Mouse (Mus musculus): ENCODE results near the gene Rpgrip1l.

Rpgrip1l gene

GRCm38 (mm10) chr8:91264564-91264963, 48.5 kb downstream of the Rpgrip1l start:
- DNase-seq: no peak

- no peak for DNase-seq
Measured at GRCm38 (mm10) chr8:91263939-91264338, 49.1 kb downstream of the Rpgrip1l start.

DNA sequence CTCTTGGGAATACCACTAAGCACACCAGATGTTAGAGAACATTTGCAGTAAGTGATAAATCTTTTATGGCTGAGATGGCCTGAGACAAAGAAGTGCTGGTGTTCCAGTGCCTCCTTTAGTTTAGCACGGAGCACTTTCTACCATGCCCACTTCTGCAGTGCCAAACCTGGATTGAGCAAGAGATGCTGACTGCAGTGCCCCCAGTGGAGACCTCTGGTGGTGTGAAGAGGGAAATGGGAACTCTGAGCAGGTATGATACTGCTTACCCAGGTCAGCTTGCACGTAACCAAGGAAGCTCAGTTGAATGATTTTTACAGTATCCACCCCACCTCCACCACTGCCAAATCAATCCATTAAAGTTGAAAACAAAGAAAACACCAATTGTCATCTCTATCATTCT, 51.5 kb downstream of the Rpgrip1l start:
- peak; percentile 45 for DNase-seq

DNA sequence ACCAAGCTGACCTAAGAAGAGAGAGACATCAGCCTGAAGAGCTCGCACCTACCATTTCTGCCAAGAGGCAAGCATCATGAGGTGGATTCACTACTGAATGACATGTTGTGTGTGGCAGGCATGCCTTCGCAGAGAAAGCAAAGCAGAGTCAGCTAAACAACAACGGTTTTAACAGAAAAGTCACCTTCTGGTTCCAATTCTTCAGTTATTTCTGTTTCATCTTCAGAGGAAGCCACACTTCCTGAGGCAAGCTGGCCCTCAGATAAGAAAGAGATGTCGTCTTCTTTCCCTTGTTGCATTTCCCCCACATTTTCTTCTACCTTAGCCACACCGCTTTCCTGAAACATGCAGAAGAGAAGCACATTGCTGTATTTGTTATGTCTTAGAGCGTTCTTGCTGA, 62.1 kb downstream of the Rpgrip1l start:
- DNase-seq: no peak

GRCm38 (mm10) chr8:91249758-91250466, 63.1 kb downstream of the Rpgrip1l start:
- peak; percentile 47 for DNase-seq

- DNase-seq: no peak
Measured at GRCm38 (mm10) chr8:91245821-91246454, 67.1 kb downstream of the Rpgrip1l start.

- peak; percentile 19 for DNase-seq
Measured at GRCm38 (mm10) chr8:91242721-91243120, 70.3 kb downstream of the Rpgrip1l start.

DNA sequence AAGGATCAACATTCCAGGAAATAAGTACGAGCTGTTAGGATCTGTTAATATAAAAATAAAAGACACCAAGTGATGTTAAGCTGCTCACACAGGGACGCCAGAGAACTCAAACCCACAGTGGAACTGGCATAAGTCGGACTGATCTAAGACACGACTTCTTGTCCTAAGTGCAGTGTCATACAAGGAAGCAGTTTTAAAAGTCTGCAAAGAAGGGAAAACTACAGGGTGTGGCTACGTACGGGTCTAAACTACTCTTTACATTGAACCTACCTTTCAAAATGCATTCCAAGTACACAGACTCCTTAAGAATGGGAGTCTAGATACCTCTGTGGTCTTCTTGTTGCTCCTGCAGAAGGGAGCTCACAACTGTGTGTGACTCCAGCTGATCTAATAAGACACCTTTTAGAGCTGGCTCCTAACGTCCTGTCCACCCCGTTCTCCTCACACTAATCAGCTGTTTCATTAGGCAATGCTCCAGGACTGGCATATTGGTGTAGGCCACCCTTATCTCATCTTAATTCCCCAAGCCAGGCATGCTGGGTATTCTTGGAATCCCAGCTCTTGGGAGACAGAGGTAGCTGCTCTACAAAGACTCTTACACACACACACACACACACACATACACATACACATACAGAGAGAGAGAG, 71.1 kb downstream of the Rpgrip1l start:
- DNase-seq: no peak

DNA sequence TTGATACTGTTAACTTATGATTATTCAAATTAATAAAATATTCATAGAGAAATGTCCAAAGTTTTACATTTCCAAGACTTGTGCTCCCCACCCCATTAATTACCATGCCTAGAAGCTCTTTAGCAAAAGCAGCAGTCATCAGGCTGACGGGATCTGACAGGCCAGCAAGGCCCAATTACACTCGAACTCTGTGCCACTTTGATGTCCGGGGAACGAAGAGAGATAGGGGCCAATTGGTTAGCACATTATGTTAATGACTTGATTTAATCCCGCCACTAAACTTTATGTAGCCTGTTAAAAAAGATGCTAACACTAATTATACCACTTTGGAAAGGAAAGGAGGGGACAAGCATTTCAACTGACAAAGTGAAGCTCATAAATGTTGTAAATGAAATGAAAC, 71.7 kb downstream of the Rpgrip1l start:
- DNase-seq: no peak

- DNase-seq: no peak
Measured at GRCm38 (mm10) chr8:91237191-91237590, 75.9 kb downstream of the Rpgrip1l start.

DNA sequence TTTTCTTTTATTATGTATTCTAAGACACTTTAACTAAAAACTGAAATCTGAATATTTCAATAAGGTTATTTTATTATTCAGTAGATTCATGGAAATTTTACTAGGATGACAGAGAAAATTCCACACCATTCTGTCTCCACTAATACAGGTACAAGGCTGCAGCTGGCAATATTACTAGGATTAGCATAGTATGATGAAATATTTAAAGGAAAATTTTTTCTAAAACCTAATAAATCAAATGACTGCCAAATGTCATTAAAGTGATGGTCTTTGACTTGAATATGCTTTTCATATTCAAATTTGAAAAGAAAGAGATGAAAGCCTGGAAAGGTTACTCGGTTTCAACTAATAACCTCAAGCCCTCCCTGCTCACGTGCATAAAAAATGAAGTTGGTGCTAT, 79.0 kb downstream of the Rpgrip1l start:
- no peak for DNase-seq

- DNase-seq: no peak
Measured at GRCm38 (mm10) chr8:91227421-91227841, 85.6 kb downstream of the Rpgrip1l start.

- DNase-seq: no peak
Measured at GRCm38 (mm10) chr8:91224227-91224626, 88.8 kb downstream of the Rpgrip1l start.

GRCm38 (mm10) chr8:91221841-91222240, 91.2 kb downstream of the Rpgrip1l start:
- no peak for DNase-seq

GRCm38 (mm10) chr8:91218271-91218670, 94.8 kb downstream of the Rpgrip1l start:
- DNase-seq: no peak

- DNase-seq: no peak
Measured at GRCm38 (mm10) chr8:91217062-91217905, 95.8 kb downstream of the Rpgrip1l start.

DNA sequence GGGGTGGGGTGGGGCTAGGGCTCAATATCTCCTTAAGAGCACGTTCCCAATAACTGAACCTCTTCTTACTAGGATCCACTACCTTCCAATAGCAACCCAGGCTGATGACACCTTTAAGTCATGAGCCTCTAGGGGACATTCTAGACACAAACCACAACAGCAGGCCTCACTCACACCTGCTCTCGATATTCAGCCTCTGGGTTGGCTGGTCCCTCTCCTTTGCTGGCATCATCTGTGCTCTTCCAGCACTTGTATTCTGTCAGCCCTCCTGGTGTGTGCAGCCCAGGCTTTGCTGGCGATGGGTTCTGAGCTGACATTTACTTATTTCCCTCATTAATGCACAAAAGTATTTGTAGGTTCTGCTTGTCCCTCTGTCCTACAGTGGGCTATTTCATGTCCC, 98.8 kb downstream of the Rpgrip1l start:
- no peak for DNase-seq

GRCm38 (mm10) chr8:91212948-91213347, 100.1 kb downstream of the Rpgrip1l start:
- no peak for DNase-seq

DNA sequence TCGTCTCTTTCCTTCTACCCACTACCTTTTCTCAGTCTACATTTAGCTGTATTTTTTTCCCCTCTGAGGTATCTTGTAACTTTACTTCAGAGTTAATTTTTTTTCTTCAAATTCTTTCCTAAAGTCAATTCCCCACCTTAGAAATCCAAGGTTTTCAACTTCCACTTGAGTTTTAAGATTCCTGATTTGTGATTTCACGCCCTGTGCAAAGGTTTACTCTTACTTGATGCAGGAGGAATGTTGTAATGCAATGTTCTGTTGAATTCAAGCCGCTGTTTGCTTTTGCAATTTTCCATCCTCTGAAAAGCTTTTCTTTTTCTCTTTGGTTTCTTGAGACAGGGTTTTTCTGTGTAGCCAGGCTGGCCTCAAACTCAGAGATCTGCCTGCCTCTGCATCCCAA, 103.4 kb downstream of the Rpgrip1l start:
- DNase-seq: no peak

DNA sequence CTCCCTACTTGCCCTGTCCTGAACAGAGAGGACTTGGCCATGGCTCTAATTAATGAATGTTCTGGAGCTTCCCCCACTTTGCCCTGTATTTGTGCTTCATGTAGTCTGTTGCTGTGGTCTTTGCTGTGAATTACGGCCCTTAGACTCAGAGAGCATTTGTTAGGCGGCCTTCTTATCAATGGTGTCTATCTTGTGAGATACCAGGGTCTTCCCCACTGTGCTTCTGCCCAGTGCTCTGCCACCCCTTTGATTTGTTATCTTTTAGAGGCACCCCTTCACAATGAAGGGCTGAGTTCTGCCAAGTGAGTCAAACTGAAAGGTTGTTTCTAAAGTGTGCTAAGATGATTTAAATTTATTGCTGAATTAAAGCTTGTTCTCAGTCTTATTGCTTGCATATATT, 105.4 kb downstream of the Rpgrip1l start:
- no peak for DNase-seq

GRCm38 (mm10) chr8:91205897-91206296, 107.2 kb downstream of the Rpgrip1l start:
- DNase-seq: no peak

- DNase-seq: no peak
Measured at GRCm38 (mm10) chr8:91201184-91201583, 111.9 kb downstream of the Rpgrip1l start.

DNA sequence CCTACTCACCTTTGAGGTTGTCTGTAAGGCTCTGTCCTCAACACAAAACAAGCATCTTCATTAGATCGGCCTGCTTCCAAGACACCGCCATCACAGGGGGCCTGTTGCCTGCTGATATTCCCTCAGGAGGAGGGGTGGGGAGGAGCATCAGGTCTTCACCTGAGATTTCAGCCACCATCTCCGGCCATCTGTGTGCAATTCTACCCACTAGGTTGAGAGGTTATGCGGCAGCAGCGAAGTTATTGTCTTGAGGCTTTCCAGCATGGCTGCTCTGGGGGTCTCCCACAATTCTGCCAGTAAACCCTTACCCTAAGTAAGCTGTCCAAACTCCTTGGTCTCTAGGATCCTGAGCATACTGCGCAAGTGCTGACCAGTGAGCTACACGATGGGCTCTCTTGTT, 113.2 kb downstream of the Rpgrip1l start, which contains the start of gene Aktip:
TSS of gene Aktip (minus strand) at position 101 of the 400 bp plus-strand sequence.
- DNase-seq: no peak

All from thymus, postnatal 14 days (tissue).